Comparison of ENCODE assay signal across 8 mouse cellular contexts in genomic region chr11:100355972-100356818, GRCm38 (mm10). TPM values are rescaled to one million over a fixed set of nuclear protein-coding genes. Genes with fewer than 3 reads are reported as not detected.
DNase-seq lines count a peak whose midpoint lies in the region; ATAC-seq and TF ChIP-seq lines count a peak whose summit lies in the region.

Hap1 (minus strand) TSS chr11:100356128.

- TF ChIP-seq CTCF in ES-Bruce4 (IDR thresholded peaks at IDR 0.05; ENCODE audit: low read depth, low read length): no peak
- no peak for TF ChIP-seq CTCF in testis, adult 2 months (IDR thresholded peaks at IDR 0.05; ENCODE audit: control insufficient read depth, insufficient read depth, insufficient replicate concordance, low read depth, low read length)

- DNase-seq in c-Kit-positive CD71-positive TER-119-positive erythroid progenitor cells, embryonic 14.5 days (ENCODE audit: low spot score): peak; percentile 5
- DNase-seq in heart, postnatal 36 days: peak; percentile 74 to 84
- peak; percentile 68 to 83 for DNase-seq in layer of hippocampus, adult 18-20 months (ENCODE audit: low spot score in 2 of 2)
- peak; percentile 67 to 73 for DNase-seq in lung, adult 18-20 months

- 0 out of 2 replicates have a peak, but pooled peaks cover 4% of the 10 kb centered on the region for H3K36me3 ChIP-seq in ES-Bruce4 (ENCODE audit: control insufficient read depth, insufficient read depth, low read length, poor library complexity, severe bottlenecking)
- H3K36me3 ChIP-seq in forebrain, embryonic 13.5 days (ENCODE audit: poor library complexity, severe bottlenecking): peaks cover 25% of the 10 kb centered on the region
- H3K36me3 ChIP-seq in neural tube, embryonic 13.5 days: no peaks in the 10 kb centered on the region
- no peaks in the 10 kb centered on the region for H3K36me3 ChIP-seq in testis, adult 2 months (ENCODE audit: control insufficient read depth, insufficient read depth, low read length)

- peak; percentile 81 for ATAC-seq in forebrain, embryonic 13.5 days
- peak; percentile 74 for ATAC-seq in neural tube, embryonic 13.5 days (ENCODE audit: low read depth)

- H3K4me2 ChIP-seq in forebrain, embryonic 13.5 days: peak within 1 kb of the TSS; percentile 88
- H3K4me2 ChIP-seq in neural tube, embryonic 13.5 days: peak within 1 kb of the TSS; percentile 100

- intact Hi-C loops in heart, postnatal 36 days (cut with DNase I): loop anchor here (2.0 to 10.0 kb wide), 2 partner anchors 33 to 339 kb away; partner anchors contain the start of gene Zfp385c

- WGBS in forebrain, embryonic 13.5 days: under 1% methylated on average over 49 of the region's 49 CpGs
- WGBS in neural tube, embryonic 13.5 days: 2% methylated on average over 49 of the region's 49 CpGs

- peak within 1 kb of the TSS; percentile 65 for H3K9ac ChIP-seq in ES-Bruce4 (ENCODE audit: low read depth, poor library complexity, severe bottlenecking)
- H3K9ac ChIP-seq in forebrain, embryonic 13.5 days: peak within 1 kb of the TSS; percentile 87
- peak within 1 kb of the TSS; percentile 78 for H3K9ac ChIP-seq in neural tube, embryonic 13.5 days

- no peaks in the 10 kb centered on the region for H3K9me3 ChIP-seq in ES-Bruce4 (replicated peaks; ENCODE audit: control insufficient read depth, insufficient read depth, low read length, poor library complexity, severe bottlenecking)
- H3K9me3 ChIP-seq in forebrain, embryonic 13.5 days (replicated peaks): no peaks in the 10 kb centered on the region
- H3K9me3 ChIP-seq in neural tube, embryonic 13.5 days: no peaks in the 10 kb centered on the region

- H3K27me3 ChIP-seq in ES-Bruce4 (ENCODE audit: control insufficient read depth, insufficient read depth, low read length, poor library complexity, severe bottlenecking): no peaks in the 10 kb centered on the region
- H3K27me3 ChIP-seq in forebrain, embryonic 13.5 days: peaks cover 15% of the 10 kb centered on the region
- peaks cover 57% of the 10 kb centered on the region for H3K27me3 ChIP-seq in neural tube, embryonic 13.5 days
- H3K27me3 ChIP-seq in testis, adult 2 months (ENCODE audit: control insufficient read depth, insufficient read depth, low read length): no peaks in the 10 kb centered on the region

- TF ChIP-seq POLR2A in ES-Bruce4 (IDR thresholded peaks at IDR 0.05; ENCODE audit: insufficient read depth, low read length): peak; percentile 72
- TF ChIP-seq POLR2A in testis, adult 2 months (IDR thresholded peaks at IDR 0.05; ENCODE audit: control insufficient read depth, low read depth, low read length): no peak

- no peak for TF ChIP-seq EP300 in ES-Bruce4 (IDR thresholded peaks at IDR 0.05; ENCODE audit: insufficient read depth, low read depth, low read length)

- no peak within 1 kb of the TSS for H3K27ac ChIP-seq in ES-Bruce4 (ENCODE audit: insufficient read depth, low read length)
- H3K27ac ChIP-seq in forebrain, embryonic 13.5 days: peak within 1 kb of the TSS; percentile 48; the same call in 1 of the 2 replicates
- H3K27ac ChIP-seq in neural tube, embryonic 13.5 days (replicated peaks): 0 out of 2 replicates have a peak within 1 kb of the TSS, but pooled peaks have one; percentile 42
- H3K27ac ChIP-seq in testis, adult 2 months (ENCODE audit: control insufficient read depth, insufficient read depth, low read depth, low read length): peak within 1 kb of the TSS; percentile 70; the same call in 1 of the 2 replicates

- peak within 1 kb of the TSS; percentile 93 for H3K4me3 ChIP-seq in ES-Bruce4 (ENCODE audit: low read depth, low read length)
- H3K4me3 ChIP-seq in forebrain, embryonic 13.5 days: peak within 1 kb of the TSS; percentile 85
- H3K4me3 ChIP-seq in neural tube, embryonic 13.5 days: peak within 1 kb of the TSS; percentile 78
- H3K4me3 ChIP-seq in testis, adult 2 months (ENCODE audit: control insufficient read depth, low read depth, low read length): peak within 1 kb of the TSS; percentile 91

- peaks cover 6% of the 10 kb centered on the region for H3K4me1 ChIP-seq in ES-Bruce4 (ENCODE audit: control insufficient read depth, insufficient read depth, low read length)
- peaks cover 21% of the 10 kb centered on the region; the same call in 1 of the 2 replicates for H3K4me1 ChIP-seq in forebrain, embryonic 13.5 days
- peaks cover 35% of the 10 kb centered on the region for H3K4me1 ChIP-seq in neural tube, embryonic 13.5 days (replicated peaks)
- peaks cover 22% of the 10 kb centered on the region for H3K4me1 ChIP-seq in testis, adult 2 months (ENCODE audit: control insufficient read depth, insufficient read depth, low read length)

RNA-seq across cellular contexts. Expression of gene Hap1, which starts in this region (rescaled TPM):
- 12.7 and 13.6 TPM in 2 replicates for polyA plus RNA-seq in ES-Bruce4 (2011; ENCODE audit: insufficient read depth, insufficient read length, low read depth, missing spikeins)
- polyA plus RNA-seq in forebrain, embryonic 13.5 days (2015; fragmentation: Nextera tagmentation; extraction: Ambion mirVana): 93.7 and 98.5 TPM in 2 replicates
- total RNA-seq in heart, postnatal 36 days (2021): 1 to 10 TPM; 1.6 to 1.8 TPM
- 100 to 1,000 TPM; 186 to 208 TPM for total RNA-seq in layer of hippocampus, adult 18-20 months (2021)
- 62.7 and 67.4 TPM in 2 replicates for polyA plus RNA-seq in neural tube, embryonic 13.5 days (2015; fragmentation: Nextera tagmentation; extraction: Ambion mirVana)
- 35.2 and 41.9 TPM in 2 replicates for polyA plus RNA-seq in testis, adult 2 months (2012; rRNA removed)

Comparison
In these comparisons a context has a peak if more than half of its experiments do, and no peak if none do; other contexts are left out.
1. RNA of gene Hap1 (total RNA-seq): 186 to 208 TPM in layer of hippocampus, adult 18-20 months; 1.6 to 1.8 TPM in heart, postnatal 36 days; every median in the first group is over 10 times any median in the second.
2. DNase-seq: peak in every context shown above with its lines; median percentile 79 in heart, postnatal 36 days; 76 in layer of hippocampus, adult 18-20 months; 70 in lung, adult 18-20 months; 5 in c-Kit-positive CD71-positive TER-119-positive erythroid progenitor cells, embryonic 14.5 days.
3. Peak in every context shown above with its lines, with median percentiles within 50 percentile points of each other: H3K4me3 ChIP-seq and H3K9ac ChIP-seq.